Mouse (Mus musculus): ENCODE data around the gene Tmco4. TPM values are rescaled to one million over a fixed set of nuclear protein-coding genes. Genes with fewer than 3 reads are reported as not detected.

The Tmco4 gene
- polyA plus RNA-seq, 1 experiment from 2014 or later: 3.7 TPM

GRCm38 (mm10) chr4:138941401-138941800, 31.3 kb upstream of the Tmco4 start:
- DNase-seq (peak; percentile 29), ATAC-seq (ENCODE audit: insufficient read depth) (no peak)
- TF ChIP-seq CTCF (IDR thresholded peaks at IDR 0.05; ENCODE audit: low read depth): no peak
- Histone ChIP-seq H3K4me3 (ENCODE audit: low read depth, low read length) (no peak overlapping the region), H3K4me2 (no peak overlapping the region), H3K27ac (ENCODE audit: low read depth) (peak overlapping the region; percentile 48; the same call in 1 of the 2 replicates), H3K27me3 (ENCODE audit: insufficient read depth, low read length) (no peaks in the 10 kb centered on the region), H3K9me3 (ENCODE audit: low read depth, low read length) (no peaks in the 10 kb centered on the region), H3K36me3 (ENCODE audit: insufficient read depth) (no peaks in the 10 kb centered on the region), H3K9ac (no peak overlapping the region), H3K4me1 (ENCODE audit: insufficient read depth) (peaks cover 5% of the 10 kb centered on the region; the same call in 1 of the 2 replicates)
- WGBS: 25% methylated on average over 7 of the region's 7 CpGs

GRCm38 (mm10) chr4:138941966-138942365, 30.7 kb upstream of the Tmco4 start:
- 15% methylated on average over 6 of the region's 6 CpGs for WGBS

DNA sequence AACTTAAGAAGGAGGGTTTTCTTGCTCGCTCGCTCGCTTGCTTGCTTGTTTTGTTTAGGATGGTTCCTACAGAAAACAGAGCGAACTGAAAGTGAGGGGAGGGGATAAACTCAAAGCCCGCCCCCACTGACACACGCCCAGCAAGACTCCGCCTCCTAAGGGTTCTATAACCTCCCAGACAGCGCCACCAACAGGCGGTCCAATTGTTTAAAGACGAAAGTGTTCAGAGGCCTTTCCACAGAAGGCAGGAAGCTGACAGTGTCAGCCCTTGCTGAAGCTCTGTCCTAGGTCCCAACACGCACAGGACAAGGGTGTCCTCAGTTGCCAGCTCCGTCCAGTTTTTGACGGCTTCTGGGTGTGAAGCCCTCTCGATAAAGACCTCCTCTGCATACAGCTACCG, 29.0 kb upstream of the Tmco4 start:
- DNase-seq (peak; percentile 92), ATAC-seq (ENCODE audit: insufficient read depth) (peak; percentile 35; the same call in 1 of the 2 replicates)
- 29% methylated on average over 15 of the region's 15 CpGs for WGBS
- TF ChIP-seq CTCF (IDR thresholded peaks at IDR 0.05; ENCODE audit: low read depth): peak; percentile 66
- Histone ChIP-seq H3K4me2 (peak overlapping the region; percentile 32), H3K4me1 (ENCODE audit: insufficient read depth) (no peaks in the 10 kb centered on the region), H3K9me3 (ENCODE audit: low read depth, low read length) (no peaks in the 10 kb centered on the region), H3K9ac (no peak overlapping the region), H3K36me3 (ENCODE audit: insufficient read depth) (no peaks in the 10 kb centered on the region), H3K4me3 (ENCODE audit: low read depth, low read length) (no peak overlapping the region), H3K27me3 (ENCODE audit: insufficient read depth, low read length) (no peaks in the 10 kb centered on the region), H3K27ac (ENCODE audit: low read depth) (no peak overlapping the region)

More at GRCm38 (mm10) chr4:138941966-138942365, 30.7 kb upstream of the Tmco4 start:
- Histone ChIP-seq H3K4me1 (ENCODE audit: insufficient read depth) (peaks cover 5% of the 10 kb centered on the region; the same call in 1 of the 2 replicates), H3K36me3 (ENCODE audit: insufficient read depth) (no peaks in the 10 kb centered on the region), H3K4me3 (ENCODE audit: low read depth, low read length) (no peak overlapping the region), H3K27ac (ENCODE audit: low read depth) (peak overlapping the region; percentile 71; the same call in 1 of the 2 replicates), H3K9me3 (ENCODE audit: low read depth, low read length) (no peaks in the 10 kb centered on the region), H3K27me3 (ENCODE audit: insufficient read depth, low read length) (no peaks in the 10 kb centered on the region), H3K4me2 (no peak overlapping the region), H3K9ac (no peak overlapping the region)
- peak; percentile 26 for DNase-seq
- no peak for TF ChIP-seq CTCF (IDR thresholded peaks at IDR 0.05; ENCODE audit: low read depth)
- ATAC-seq (ENCODE audit: insufficient read depth): no peak

- Histone ChIP-seq H3K36me3 (ENCODE audit: insufficient read depth) (no peaks in the 10 kb centered on the region), H3K9me3 (ENCODE audit: low read depth, low read length) (no peaks in the 10 kb centered on the region), H3K4me2 (no peak overlapping the region), H3K27me3 (ENCODE audit: insufficient read depth, low read length) (no peaks in the 10 kb centered on the region), H3K4me1 (ENCODE audit: insufficient read depth) (no peaks in the 10 kb centered on the region), H3K9ac (no peak overlapping the region), H3K4me3 (ENCODE audit: low read depth, low read length) (no peak overlapping the region), H3K27ac (ENCODE audit: low read depth) (no peak overlapping the region)
- ATAC-seq (ENCODE audit: insufficient read depth): no peak
- no peak for DNase-seq
- no peak for TF ChIP-seq CTCF (IDR thresholded peaks at IDR 0.05; ENCODE audit: low read depth)
- WGBS: 79% methylated on average over 2 of the region's 2 CpGs
Observed at GRCm38 (mm10) chr4:138948257-138948656, 24.4 kb upstream of the Tmco4 start.

DNA sequence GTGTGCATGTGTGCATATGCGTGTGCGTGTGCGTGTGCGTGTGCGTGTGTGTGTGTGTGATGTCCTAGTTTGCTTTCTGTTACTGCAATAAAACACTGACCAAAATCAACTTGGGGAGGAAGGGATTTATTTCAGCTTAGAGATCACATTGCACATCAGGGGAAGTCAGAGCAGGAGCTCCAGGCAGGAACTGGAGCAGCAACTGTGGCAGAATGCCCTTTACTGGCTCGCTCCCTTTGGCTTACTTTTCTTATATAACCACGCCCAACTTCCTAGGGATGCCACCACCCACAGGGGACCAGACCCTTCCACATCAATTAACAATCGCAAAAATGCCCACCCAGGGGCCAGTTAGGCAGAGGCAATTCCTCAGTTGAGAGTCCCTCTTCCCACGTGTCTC, 14.1 kb upstream of the Tmco4 start:
- Histone ChIP-seq H3K4me2 (no peak overlapping the region), H3K9ac (no peak overlapping the region), H3K27ac (ENCODE audit: low read depth) (no peak overlapping the region), H3K27me3 (ENCODE audit: insufficient read depth, low read length) (no peaks in the 10 kb centered on the region), H3K36me3 (ENCODE audit: insufficient read depth) (no peaks in the 10 kb centered on the region), H3K4me1 (ENCODE audit: insufficient read depth) (no peaks in the 10 kb centered on the region), H3K4me3 (ENCODE audit: low read depth, low read length) (no peak overlapping the region), H3K9me3 (ENCODE audit: low read depth, low read length) (no peaks in the 10 kb centered on the region)
- no peak for ATAC-seq (ENCODE audit: insufficient read depth)
- no peak for DNase-seq
- no peak for TF ChIP-seq CTCF (IDR thresholded peaks at IDR 0.05; ENCODE audit: low read depth)
- WGBS: 80% methylated on average over 9 of the region's 9 CpGs

DNA sequence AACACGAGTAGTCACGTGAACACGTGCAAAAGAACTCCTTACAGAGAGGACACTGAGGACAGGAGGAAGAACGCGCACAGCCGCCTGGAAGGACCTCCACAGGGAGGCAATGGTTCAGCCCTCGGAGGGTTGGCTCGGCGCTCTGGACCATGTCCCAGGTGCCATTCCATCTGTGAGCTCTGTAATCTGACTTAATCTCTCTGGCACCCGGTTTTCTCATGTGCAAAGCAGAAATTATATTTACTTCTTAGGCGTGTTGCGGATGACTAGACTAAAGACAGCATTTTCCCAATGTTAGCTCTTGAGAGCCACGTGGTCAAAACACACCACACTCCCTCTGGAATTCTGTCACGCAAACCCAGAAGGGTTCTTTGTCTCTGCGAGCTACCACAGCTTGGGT, 13.6 kb upstream of the Tmco4 start:
- no peak overlapping the region for H3K9ac ChIP-seq
- no peak overlapping the region for H3K4me3 ChIP-seq (ENCODE audit: low read depth, low read length)
- no peaks in the 10 kb centered on the region for H3K27me3 ChIP-seq (ENCODE audit: insufficient read depth, low read length)
- H3K4me1 ChIP-seq (ENCODE audit: insufficient read depth): no peaks in the 10 kb centered on the region
- H3K36me3 ChIP-seq (ENCODE audit: insufficient read depth): no peaks in the 10 kb centered on the region
- 77% methylated on average over 15 of the region's 15 CpGs for WGBS
- no peak overlapping the region for H3K4me2 ChIP-seq
- ATAC-seq (ENCODE audit: insufficient read depth) (no peak), DNase-seq (no peak)
- H3K27ac ChIP-seq (ENCODE audit: low read depth): no peak overlapping the region
- no peaks in the 10 kb centered on the region for H3K9me3 ChIP-seq (ENCODE audit: low read depth, low read length)
- no peak for TF ChIP-seq CTCF (IDR thresholded peaks at IDR 0.05; ENCODE audit: low read depth)

DNA sequence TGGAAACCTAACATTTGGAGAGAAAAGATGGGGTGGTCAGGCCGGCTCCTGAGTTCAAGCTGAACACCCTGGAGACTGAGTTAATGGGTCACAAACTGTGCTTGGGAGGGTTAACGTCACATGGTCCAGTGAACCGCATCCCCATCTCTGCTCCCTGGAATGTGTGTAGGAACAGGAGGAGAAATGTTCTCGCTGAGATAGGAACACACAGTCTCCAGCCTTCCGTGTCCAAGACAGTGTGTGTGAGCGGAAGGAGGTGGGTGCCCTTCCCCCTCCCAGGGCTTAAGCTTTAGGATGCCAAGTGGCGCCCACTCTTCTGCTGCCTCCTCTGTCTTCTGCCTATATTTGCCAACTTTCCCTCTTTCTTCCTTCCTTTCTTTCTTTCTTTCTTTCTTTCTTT, 12.8 kb upstream of the Tmco4 start:
- ATAC-seq (ENCODE audit: insufficient read depth) (no peak), DNase-seq (no peak)
- no peaks in the 10 kb centered on the region for H3K9me3 ChIP-seq (ENCODE audit: low read depth, low read length)
- H3K4me1 ChIP-seq (ENCODE audit: insufficient read depth): no peaks in the 10 kb centered on the region
- H3K9ac ChIP-seq: no peak overlapping the region
- H3K27ac ChIP-seq (ENCODE audit: low read depth): no peak overlapping the region
- H3K4me2 ChIP-seq: no peak overlapping the region
- TF ChIP-seq CTCF (IDR thresholded peaks at IDR 0.05; ENCODE audit: low read depth): no peak
- H3K4me3 ChIP-seq (ENCODE audit: low read depth, low read length): no peak overlapping the region
- no peaks in the 10 kb centered on the region for H3K27me3 ChIP-seq (ENCODE audit: insufficient read depth, low read length)
- WGBS: 66% methylated on average over 7 of the region's 7 CpGs
- H3K36me3 ChIP-seq (ENCODE audit: insufficient read depth): no peaks in the 10 kb centered on the region

DNA sequence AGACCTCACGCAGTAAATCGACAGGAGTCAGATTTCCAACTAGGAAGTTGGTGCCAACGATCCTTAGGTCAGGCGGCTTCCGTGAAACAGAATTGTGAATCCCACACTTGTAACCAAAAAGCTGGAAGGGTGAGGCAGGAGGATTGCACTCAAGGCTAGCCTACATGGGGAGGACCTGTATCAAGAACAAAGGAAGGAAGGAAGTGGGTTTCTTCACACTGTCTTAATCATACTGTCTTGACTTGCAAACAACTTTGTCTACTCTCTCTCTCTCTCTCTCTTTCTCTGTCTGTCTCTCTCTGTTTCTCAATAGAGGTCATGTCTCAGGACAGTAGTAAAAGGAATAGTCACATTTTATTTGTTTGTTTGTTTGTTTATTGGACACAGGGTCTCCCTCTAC, 10.0 kb upstream of the Tmco4 start:
- Histone ChIP-seq H3K36me3 (ENCODE audit: insufficient read depth) (no peaks in the 10 kb centered on the region), H3K9me3 (ENCODE audit: low read depth, low read length) (no peaks in the 10 kb centered on the region), H3K9ac (no peak overlapping the region), H3K4me3 (ENCODE audit: low read depth, low read length) (no peak overlapping the region), H3K4me2 (no peak overlapping the region), H3K27ac (ENCODE audit: low read depth) (no peak overlapping the region), H3K4me1 (ENCODE audit: insufficient read depth) (no peaks in the 10 kb centered on the region), H3K27me3 (ENCODE audit: insufficient read depth, low read length) (no peaks in the 10 kb centered on the region)
- ATAC-seq (ENCODE audit: insufficient read depth) (no peak), DNase-seq (no peak)
- TF ChIP-seq CTCF (IDR thresholded peaks at IDR 0.05; ENCODE audit: low read depth): no peak
- WGBS: 77% methylated on average over 5 of the region's 5 CpGs
